Mouse (Mus musculus): ENCODE measurements around the gene Hoxc5.

GRCm38 (mm10) chr15:103038701-103039480 lies 71.6 kb downstream of the Hoxc5 start:
- TF ChIP-seq EP300 (IDR thresholded peaks at IDR 0.05; ENCODE audit: low read depth) = no peak
- no peak for TF ChIP-seq CTCF (IDR thresholded peaks at IDR 0.05; ENCODE audit: low read depth)

All from heart, postnatal 0 days (tissue).